Mouse (Mus musculus) spleen, postnatal 14 days (tissue): Measurements from ENCODE around the gene Frmd8.
"Not testable (repeated sequence)": the region's sequence is repeated elsewhere in the genome, so short reads cannot be mapped to it uniquely, and the experiment has no call there.

ENCODE experiments used
- DNase-seq, 2 experiments: peaks; one replicate each; pipeline ENCODE4 v3.0.0; 2021 to 2022; ENCODE audit warnings: low spot score in 2 of 2

The Frmd8 gene

DNA sequence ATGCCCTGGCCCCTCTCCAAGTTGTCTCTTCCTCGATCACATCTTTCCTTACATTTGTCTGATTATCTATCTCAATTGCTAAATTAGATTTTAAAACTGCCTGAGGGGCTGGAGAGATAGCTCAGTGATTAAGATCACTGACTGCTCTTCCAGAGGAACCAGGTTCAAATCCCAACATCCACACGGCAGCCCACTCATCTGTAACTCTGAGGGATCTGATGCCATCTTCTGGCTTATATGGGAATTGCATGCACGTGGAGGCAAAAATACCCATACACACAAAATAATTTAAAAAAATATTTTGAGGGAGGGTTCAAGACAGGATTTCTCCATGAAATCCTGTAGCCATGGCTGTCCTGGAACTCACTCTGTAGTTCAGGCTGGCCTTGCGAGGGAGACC lies 10.8 kb upstream of the Frmd8 start:
- DNase-seq: no peak

DNA sequence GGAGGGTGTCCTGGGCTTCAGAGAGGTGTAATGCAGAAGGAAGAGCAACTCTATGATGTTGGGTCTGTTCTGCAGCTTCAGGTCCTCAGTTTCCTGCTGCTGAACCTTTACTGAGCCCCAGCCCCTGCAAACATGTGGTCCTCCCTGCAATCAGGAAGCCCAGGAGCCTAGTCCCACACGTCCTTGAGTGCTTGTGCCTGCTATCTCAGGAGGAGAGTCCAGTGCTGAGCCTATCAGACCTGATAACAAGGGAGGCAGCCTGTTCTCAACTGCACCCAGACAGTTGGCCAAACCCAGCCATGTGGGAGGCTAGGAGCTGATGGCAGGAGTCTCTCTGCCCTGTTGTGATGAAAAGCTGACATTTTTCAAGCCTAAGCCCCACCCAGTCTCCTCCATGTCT lies 8.9 kb upstream of the Frmd8 start:
- no peak for DNase-seq

- DNase-seq: not testable (repeated sequence)
Measured at GRCm38 (mm10) chr19:5882079-5882478, 7.0 kb upstream of the Frmd8 start.

GRCm38 (mm10) chr19:5881155-5881554 lies 6.1 kb upstream of the Frmd8 start:
- no peak for DNase-seq

- no peak for DNase-seq
Measured at GRCm38 (mm10) chr19:5879735-5880134, 4.7 kb upstream of the Frmd8 start.

DNA sequence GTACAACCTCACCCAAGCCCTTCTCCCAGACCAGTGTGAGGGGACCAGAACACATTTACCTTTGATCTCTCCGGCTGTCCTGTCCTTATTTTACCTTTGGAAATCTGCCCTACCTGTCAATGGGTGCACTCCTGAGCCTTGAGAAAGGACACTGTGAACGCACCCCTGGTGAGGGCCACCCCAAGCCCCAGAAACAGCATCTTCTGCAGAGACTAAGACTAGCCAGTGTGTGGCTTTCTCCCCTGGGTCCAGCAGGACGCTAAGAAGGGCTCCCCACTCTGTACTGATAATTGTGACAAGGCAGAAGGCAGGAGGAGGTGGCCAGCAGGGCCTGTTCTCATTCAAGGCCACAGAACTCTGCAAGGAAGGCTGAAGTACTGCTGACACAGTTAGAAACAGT lies 3.8 kb upstream of the Frmd8 start:
- DNase-seq: no peak

GRCm38 (mm10) chr19:5878362-5878722 lies 3.3 kb upstream of the Frmd8 start:
- DNase-seq: no peak

GRCm38 (mm10) chr19:5877618-5878361 lies 2.7 kb upstream of the Frmd8 start, which contains the start of gene Slc25a45:
Slc25a45 (plus strand) TSS chr19:5877808.
- DNase-seq: peak; percentile 37 to 65

GRCm38 (mm10) chr19:5874391-5874968 lies 594 bp downstream of the Frmd8 start:
- no peak for DNase-seq

DNA sequence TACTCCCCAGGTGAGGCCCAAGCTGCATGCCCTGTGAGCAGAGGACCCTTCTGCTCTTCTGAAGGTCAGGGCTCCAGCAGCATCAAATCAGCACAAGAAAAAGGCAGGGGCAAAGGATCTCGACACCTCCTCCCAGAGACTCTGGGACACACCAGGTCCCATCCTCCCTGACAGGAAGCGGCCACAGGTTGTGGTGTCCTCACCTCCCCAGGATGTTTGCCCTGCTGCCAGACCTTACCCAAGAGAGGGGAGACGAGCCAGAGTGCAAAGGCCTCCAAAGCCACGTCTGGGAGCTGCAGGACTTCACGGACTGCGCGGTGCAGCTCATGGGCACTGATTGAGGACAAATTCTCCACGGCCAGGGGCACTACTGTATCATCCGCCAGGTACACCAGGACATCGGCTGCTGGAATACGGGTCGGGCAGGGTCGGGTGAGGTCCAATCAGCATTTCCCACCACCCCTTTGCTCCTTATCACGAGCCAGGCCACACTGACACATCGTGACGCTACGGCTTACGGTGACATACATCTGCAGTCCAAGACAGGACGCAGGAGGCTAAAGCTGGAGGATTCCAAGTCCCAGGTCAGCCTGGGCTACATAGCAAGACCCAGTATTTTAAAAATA lies 2.0 kb downstream of the Frmd8 start:
- DNase-seq: no peak

DNA sequence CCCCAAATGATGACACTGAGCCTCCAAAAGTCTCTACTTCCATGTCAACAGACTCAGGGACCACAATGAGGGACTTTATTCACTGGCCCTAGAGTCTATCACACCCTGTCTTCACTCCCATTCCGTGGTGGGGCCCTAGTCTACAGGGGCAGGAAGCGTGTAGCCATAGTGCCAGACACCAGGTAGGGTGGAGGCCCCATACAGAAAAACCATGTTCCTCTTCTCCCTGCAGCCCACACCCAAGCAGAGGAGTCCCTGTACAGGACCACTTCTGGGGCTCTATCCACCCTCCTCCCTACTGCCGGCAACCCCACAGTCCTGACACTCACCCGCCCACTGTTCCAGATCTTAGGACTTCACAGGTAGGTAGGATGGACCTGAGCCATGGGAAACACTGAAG lies 2.5 kb downstream of the Frmd8 start:
- DNase-seq: no peak

- DNase-seq: no peak
Measured at GRCm38 (mm10) chr19:5871683-5872082, 3.4 kb downstream of the Frmd8 start.

- no peak for DNase-seq
Measured at GRCm38 (mm10) chr19:5871273-5871672, 3.8 kb downstream of the Frmd8 start.

DNA sequence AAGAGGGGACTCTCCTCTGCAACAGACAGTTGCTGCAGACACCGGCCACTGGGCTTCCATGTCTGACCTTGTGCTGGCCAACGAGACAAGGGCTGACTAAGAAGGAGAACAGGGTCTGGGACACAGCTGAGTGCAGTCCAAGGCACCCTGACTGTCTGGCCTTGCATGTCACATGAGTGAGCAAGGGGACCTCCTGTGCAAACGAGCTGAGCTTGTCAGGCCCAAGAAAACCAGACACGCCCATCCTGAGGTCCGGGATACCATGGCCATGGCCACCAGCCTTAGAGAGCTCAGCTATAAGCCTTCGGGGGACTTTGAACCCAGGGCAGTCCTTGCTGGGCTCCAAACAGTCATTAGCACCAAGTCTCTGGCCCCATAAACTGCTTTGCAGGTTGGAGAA lies 7.0 kb downstream of the Frmd8 start:
- DNase-seq: no peak

- no peak for DNase-seq
Measured at GRCm38 (mm10) chr19:5864710-5865398, 10.2 kb downstream of the Frmd8 start.

DNA sequence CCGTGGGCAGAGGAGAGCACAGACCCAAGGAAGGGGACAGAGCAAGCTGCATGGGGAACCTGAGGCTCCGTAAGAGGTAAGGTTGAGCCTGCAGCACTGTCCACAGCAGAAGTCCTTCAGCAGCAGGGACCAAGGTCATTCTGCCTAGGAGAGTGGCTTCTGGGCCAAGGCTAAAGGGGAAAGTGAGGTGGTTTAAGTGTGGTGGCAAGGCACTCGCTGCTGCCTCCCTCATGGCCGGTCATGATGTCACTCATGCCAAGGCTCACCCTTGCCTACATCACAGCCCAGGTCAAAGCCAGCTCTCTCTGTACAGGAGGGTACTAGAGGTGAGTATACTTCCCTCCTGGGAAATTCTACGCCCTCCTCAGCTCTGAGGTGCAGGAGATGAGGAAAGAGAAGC lies 11.3 kb downstream of the Frmd8 start:
- DNase-seq: no peak

GRCm38 (mm10) chr19:5862335-5863085 lies 12.6 kb downstream of the Frmd8 start:
- no peak for DNase-seq

GRCm38 (mm10) chr19:5856604-5857003 lies 18.5 kb downstream of the Frmd8 start:
- DNase-seq: no peak

DNA sequence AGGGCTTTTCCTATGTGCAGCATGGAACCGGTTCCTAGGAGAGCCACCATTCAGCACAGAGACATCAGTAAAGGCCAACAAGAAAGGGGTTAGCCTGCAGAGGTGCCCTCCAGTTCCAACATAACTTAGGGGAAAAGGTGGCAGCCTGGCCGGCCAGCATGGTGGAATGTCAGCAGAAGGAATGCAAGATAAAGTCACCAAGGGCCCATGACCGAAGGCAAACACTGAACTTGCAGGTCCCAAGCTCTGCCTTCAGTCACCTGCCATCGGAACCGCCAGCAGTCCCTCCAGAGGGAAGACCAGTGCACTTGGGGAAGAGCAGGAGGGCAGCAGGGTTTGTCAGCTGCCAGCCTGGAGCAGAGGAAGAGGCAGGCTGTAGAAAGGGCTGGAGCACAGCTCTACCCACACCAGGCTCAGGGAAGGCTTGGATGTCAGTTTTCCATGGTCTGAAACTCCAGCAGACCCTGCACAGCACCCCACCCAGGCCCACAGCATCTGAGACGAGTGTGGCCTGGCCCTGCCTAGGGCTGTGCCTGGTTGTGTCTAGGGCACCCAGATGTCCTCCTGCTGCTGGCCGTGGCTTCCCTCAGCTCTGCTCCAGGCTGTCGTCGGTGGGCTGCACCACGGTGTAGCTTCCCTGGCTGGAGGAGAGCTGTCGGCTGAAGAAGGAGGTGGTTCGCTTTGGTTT lies 22.9 kb downstream of the Frmd8 start:
- no peak for DNase-seq

DNA sequence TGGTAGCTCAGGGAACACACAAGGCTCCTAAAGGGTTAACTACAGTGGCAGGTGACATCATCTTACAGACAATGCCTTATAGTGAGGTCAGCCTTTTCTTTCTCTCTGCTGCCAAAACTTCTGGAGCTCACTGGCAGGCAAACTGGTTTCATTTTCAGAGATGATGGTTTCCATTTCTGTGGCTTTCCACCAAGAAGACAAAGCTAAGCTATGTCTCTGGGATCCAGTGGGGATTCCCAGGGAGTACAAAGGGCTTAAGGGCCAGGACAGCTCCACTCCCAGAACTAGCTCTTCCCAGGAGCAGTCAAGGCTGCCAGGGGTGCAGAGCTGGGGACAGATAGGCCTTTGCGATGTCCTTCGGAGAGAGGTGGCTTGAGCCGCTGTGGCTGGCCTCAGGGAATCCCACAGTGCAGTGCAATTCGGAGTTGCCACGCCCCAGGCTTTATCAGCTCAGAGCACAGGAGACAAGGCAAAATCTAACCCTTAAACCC lies 23.5 kb downstream of the Frmd8 start:
- DNase-seq: no peak

DNA sequence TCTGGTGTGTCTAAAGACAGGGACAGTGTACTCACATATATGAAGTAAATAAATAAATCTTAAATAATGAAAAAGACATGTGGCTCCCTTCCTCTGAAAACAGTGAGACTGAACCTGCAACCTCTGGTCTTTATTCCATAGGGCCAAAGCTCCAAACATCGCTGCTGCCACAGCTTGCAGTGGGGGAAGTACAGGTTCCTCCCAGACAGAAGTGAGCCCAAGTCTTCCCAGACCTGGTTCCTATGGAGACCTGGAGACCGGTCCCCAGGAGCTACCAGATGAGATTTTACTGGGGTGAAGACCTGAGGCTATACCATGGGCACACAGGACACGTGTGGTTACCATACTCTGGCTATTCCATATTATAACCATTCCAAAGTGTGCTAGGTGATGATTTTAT lies 24.2 kb downstream of the Frmd8 start:
- DNase-seq: no peak
